Mouse (Mus musculus) limb, embryonic 11.5 days (tissue): ENCODE measurements at regions not wholly inside any gene's neighbourhood (a gene's known extent, or its start where the extent isn't known, plus 50 kb on each side); places are given as distances from the start of the nearest gene placed in this dataset.

Experiments
- ATAC-seq: fragments of 200-750 bp; cut with Nextera tagmentation; 2 replicates; pipeline ENCODE4 v1.8.0; 2017; ENCODE audit warnings: low read depth; ENCODE audit not compliant: insufficient number of reproducible peaks, low FRiP score, low TSS enrichment
- DNase-seq: peaks from one replicate; pipeline ENCODE4 v3.0.0-alpha.2; 2015; ENCODE audit warnings: low spot score
- H3K27ac ChIP-seq: fragments of 300-500 bp; sonication (generic); replicated peaks from 2 replicates; pipeline ENCODE4 v1.5.1; 2014; ENCODE audit warnings: low read depth, mild to moderate bottlenecking, low read length
- H3K27me3 ChIP-seq: fragments of 300-500 bp; sonication (generic); 2 replicates; pipeline ENCODE4 v1.6.1; 2014; ENCODE audit warnings: mild to moderate bottlenecking, low read length, mixed read lengths; ENCODE audit not compliant: control insufficient read depth, insufficient read depth
- H3K36me3 ChIP-seq: fragments of 300-500 bp; sonication (generic); 2 replicates; pipeline ENCODE4 v1.6.1; 2014; ENCODE audit warnings: mild to moderate bottlenecking, low read length, moderate library complexity, mixed read lengths; ENCODE audit not compliant: control insufficient read depth, insufficient read depth
- H3K4me1 ChIP-seq: fragments of 300-500 bp; sonication (generic); 2 replicates; pipeline ENCODE4 v1.6.1; 2014; ENCODE audit warnings: low read length, mixed read lengths; ENCODE audit not compliant: control insufficient read depth, insufficient read depth
- H3K4me2 ChIP-seq: fragments of 300-500 bp; sonication (generic); 2 replicates; pipeline ENCODE4 v1.6.1; 2014; ENCODE audit warnings: low read depth, mild to moderate bottlenecking, moderate library complexity; ENCODE audit not compliant: severe bottlenecking
- H3K4me3 ChIP-seq: fragments of 300-500 bp; sonication (generic); 2 replicates; pipeline ENCODE4 v1.5.1; 2014; ENCODE audit warnings: low read depth, low read length
- H3K9ac ChIP-seq: fragments of 300-500 bp; sonication (generic); 2 replicates; pipeline ENCODE4 v1.6.1; 2014; ENCODE audit warnings: mild to moderate bottlenecking, low read length
- H3K9me3 ChIP-seq: fragments of 300-500 bp; sonication (generic); 2 replicates; pipeline ENCODE4 v1.6.1; 2016; ENCODE audit warnings: low read length; ENCODE audit not compliant: control insufficient read depth
- WGBS: fragments of 180-500 bp; shearing (Covaris S2); extraction: QIAGEN DNeasy Blood & Tissue Kit; methylation state at CpG from one replicate; pipeline ENCODE4 v1.1.7; 2014; 5-methylcytosine and 5-hydroxymethylcytosine counted together

- WGBS: 88% methylated on average over 4 of the region's 4 CpGs
Observed at GRCm38 (mm10) chr12:27648602-27649001, 306.2 kb upstream of the Sox11 start.

GRCm38 (mm10) chr12:27646497-27647307 is 304.3 kb upstream of the Sox11 start:
- Histone ChIP-seq H3K4me3 (no peak overlapping the region), H3K9me3 (no peaks in the 10 kb centered on the region), H3K4me1 (no peaks in the 10 kb centered on the region), H3K36me3 (no peaks in the 10 kb centered on the region), H3K27ac (no peak overlapping the region), H3K27me3 (no peaks in the 10 kb centered on the region), H3K9ac (no peak overlapping the region), H3K4me2 (no peak overlapping the region)
- ATAC-seq (no peak), DNase-seq (no peak)
- 81% methylated on average over 11 of the region's 11 CpGs for WGBS

More at GRCm38 (mm10) chr12:27648602-27649001, 306.2 kb upstream of the Sox11 start:
- no peak overlapping the region for H3K4me3 ChIP-seq
- no peak overlapping the region for H3K27ac ChIP-seq
- H3K4me2 ChIP-seq: no peak overlapping the region
- ATAC-seq (no peak), DNase-seq (no peak)
- H3K9ac ChIP-seq: no peak overlapping the region
- no peaks in the 10 kb centered on the region for H3K4me1 ChIP-seq
- H3K27me3 ChIP-seq: no peaks in the 10 kb centered on the region
- H3K36me3 ChIP-seq: no peaks in the 10 kb centered on the region
- H3K9me3 ChIP-seq: no peaks in the 10 kb centered on the region

GRCm38 (mm10) chr12:27619616-27620015 is 277.2 kb upstream of the Sox11 start:
- 93% methylated on average over 5 of the region's 5 CpGs for WGBS
- H3K4me3 ChIP-seq: no peak overlapping the region
- no peak for ATAC-seq
- no peak overlapping the region for H3K4me2 ChIP-seq
- no peaks in the 10 kb centered on the region for H3K9me3 ChIP-seq
- 0 out of 2 replicates have a peak, but pooled peaks cover 5% of the 10 kb centered on the region for H3K4me1 ChIP-seq
- H3K9ac ChIP-seq: no peak overlapping the region
- H3K27ac ChIP-seq: no peak overlapping the region
- H3K27me3 ChIP-seq: no peaks in the 10 kb centered on the region
- no peaks in the 10 kb centered on the region for H3K36me3 ChIP-seq
- DNase-seq: no peak

GRCm38 (mm10) chr12:27604061-27604679 is 261.8 kb upstream of the Sox11 start:
- Histone ChIP-seq H3K4me3 (no peak overlapping the region), H3K4me1 (no peaks in the 10 kb centered on the region), H3K27me3 (no peaks in the 10 kb centered on the region), H3K36me3 (no peaks in the 10 kb centered on the region), H3K27ac (no peak overlapping the region), H3K9ac (no peak overlapping the region), H3K9me3 (no peaks in the 10 kb centered on the region), H3K4me2 (no peak overlapping the region)
- WGBS: 63% methylated on average over 1 of the region's 1 CpGs
- DNase-seq: no peak
- no peak for ATAC-seq

- no peaks in the 10 kb centered on the region for H3K36me3 ChIP-seq
- H3K27ac ChIP-seq: no peak overlapping the region
- H3K4me3 ChIP-seq: no peak overlapping the region
- no peak overlapping the region for H3K4me2 ChIP-seq
- H3K27me3 ChIP-seq: no peaks in the 10 kb centered on the region
- ATAC-seq (no peak), DNase-seq (peak; percentile 67)
- H3K9me3 ChIP-seq: no peaks in the 10 kb centered on the region
- no peaks in the 10 kb centered on the region for H3K4me1 ChIP-seq
- 30% methylated on average over 8 of the region's 8 CpGs for WGBS
- H3K9ac ChIP-seq: no peak overlapping the region
Observed at GRCm38 (mm10) chr12:27599149-27599548, 256.8 kb upstream of the Sox11 start.

GRCm38 (mm10) chr12:27597878-27598277 is 255.5 kb upstream of the Sox11 start:
- H3K27me3 ChIP-seq: no peaks in the 10 kb centered on the region
- no peak for ATAC-seq
- no peak overlapping the region for H3K4me2 ChIP-seq
- H3K27ac ChIP-seq: no peak overlapping the region
- H3K4me1 ChIP-seq: no peaks in the 10 kb centered on the region
- no peak for DNase-seq
- no peaks in the 10 kb centered on the region for H3K9me3 ChIP-seq
- H3K9ac ChIP-seq: no peak overlapping the region
- no peak overlapping the region for H3K4me3 ChIP-seq
- WGBS: 72% methylated on average over 7 of the region's 7 CpGs
- H3K36me3 ChIP-seq: no peaks in the 10 kb centered on the region

- 72% methylated on average over 3 of the region's 3 CpGs for WGBS
- ATAC-seq (no peak), DNase-seq (no peak)
- H3K9ac ChIP-seq: no peak overlapping the region
- H3K36me3 ChIP-seq: no peaks in the 10 kb centered on the region
- no peaks in the 10 kb centered on the region for H3K4me1 ChIP-seq
- H3K27ac ChIP-seq: no peak overlapping the region
- H3K9me3 ChIP-seq: no peaks in the 10 kb centered on the region
- no peak overlapping the region for H3K4me3 ChIP-seq
- H3K27me3 ChIP-seq: no peaks in the 10 kb centered on the region
- no peak overlapping the region for H3K4me2 ChIP-seq
Observed at GRCm38 (mm10) chr12:27597322-27597721, 254.9 kb upstream of the Sox11 start.

- Histone ChIP-seq H3K9me3 (no peaks in the 10 kb centered on the region), H3K27ac (no peak overlapping the region), H3K9ac (no peak overlapping the region), H3K4me1 (no peaks in the 10 kb centered on the region), H3K4me3 (no peak overlapping the region), H3K4me2 (no peak overlapping the region), H3K36me3 (no peaks in the 10 kb centered on the region), H3K27me3 (no peaks in the 10 kb centered on the region)
- DNase-seq (no peak), ATAC-seq (no peak)
- WGBS: 76% methylated on average over 2 of the region's 2 CpGs
Observed at GRCm38 (mm10) chr12:27595576-27595975, 253.2 kb upstream of the Sox11 start.
